Mouse (Mus musculus): ENCODE data around the gene Fhl4. TPM values are rescaled to one million over a fixed set of nuclear protein-coding genes. Genes with fewer than 3 reads are reported as not detected.

Gene Fhl4
- polyA plus RNA-seq, 1 experiment from 2014 or later = 3.9 TPM

Other genes with a start within 250 kb of the Fhl4 start
- 31.2 and 36.8 TPM in 2 replicates for gene Ric8b, start 184.9 kb downstream of the Fhl4 start, polyA plus RNA-seq (2014; fragmentation: Nextera tagmentation; extraction: Ambion mirVana)
- 31.4 and 39.2 TPM in 2 replicates for gene Tmem263, start 132 bp upstream of the Fhl4 start, polyA plus RNA-seq (2014; fragmentation: Nextera tagmentation; extraction: Ambion mirVana)
- gene Mterf2, start 25.5 kb upstream of the Fhl4 start, polyA plus RNA-seq (2014; fragmentation: Nextera tagmentation; extraction: Ambion mirVana) = 31.3 and 34.9 TPM in 2 replicates
- 23.4 and 30.3 TPM in 2 replicates for gene Cry1, start 82.6 kb upstream of the Fhl4 start, polyA plus RNA-seq (2014; fragmentation: Nextera tagmentation; extraction: Ambion mirVana)

Data from forebrain, embryonic 14.5 days (tissue).